Mouse (Mus musculus) limb, embryonic 12.5 days (tissue): ENCODE measurements around the gene Nfkbid. TPM values are rescaled to one million over a fixed set of nuclear protein-coding genes. Genes with fewer than 3 reads are reported as not detected.
A peak's percentile ranks its signal among the peaks of the same experiment; 100 is the strongest.

ENCODE experiments used
- ATAC-seq: fragments of 200-750 bp; cut with Nextera tagmentation; 2 replicates; pipeline ENCODE4 v1.8.0; 2017; ENCODE audit warnings: low read depth, moderate TSS enrichment; ENCODE audit not compliant: insufficient number of reproducible peaks, insufficient read depth, low FRiP score, low TSS enrichment
- H3K27ac ChIP-seq: fragments of 300-500 bp; sonication (generic); 2 replicates; pipeline ENCODE4 v1.5.1; 2016; ENCODE audit warnings: mild to moderate bottlenecking, moderate library complexity
- H3K27me3 ChIP-seq: fragments of 300-500 bp; sonication (generic); 2 replicates; pipeline ENCODE4 v1.6.1; 2016; ENCODE audit warnings: mild to moderate bottlenecking, moderate library complexity
- H3K36me3 ChIP-seq: fragments of 300-500 bp; sonication (generic); 2 replicates; pipeline ENCODE4 v1.6.1; 2016; ENCODE audit warnings: mild to moderate bottlenecking, moderate library complexity
- H3K4me1 ChIP-seq: fragments of 300-500 bp; sonication (generic); replicated peaks from 2 replicates; pipeline ENCODE4 v1.6.1; 2016
- H3K4me2 ChIP-seq: fragments of 300-500 bp; sonication (generic); 2 replicates; pipeline ENCODE4 v1.6.1; 2016; ENCODE audit warnings: mild to moderate bottlenecking, moderate library complexity
- H3K4me3 ChIP-seq: fragments of 300-500 bp; sonication (generic); replicated peaks from 2 replicates; pipeline ENCODE4 v1.5.1; 2016; ENCODE audit warnings: mild to moderate bottlenecking
- H3K9ac ChIP-seq: fragments of 300-500 bp; sonication (generic); replicated peaks from 2 replicates; pipeline ENCODE4 v1.6.1; 2016; ENCODE audit warnings: mild to moderate bottlenecking, moderate library complexity
- H3K9me3 ChIP-seq: fragments of 300-500 bp; sonication (generic); 2 replicates; pipeline ENCODE4 v1.6.1; 2016; ENCODE audit warnings: mild to moderate bottlenecking, moderate library complexity
- WGBS: fragments of 180-500 bp; shearing (Covaris S2); methylation state at CpG from one replicate; pipeline ENCODE4 v1.1.7; 2016; 5-methylcytosine and 5-hydroxymethylcytosine counted together
- polyA plus RNA-seq: library from polyadenylated mRNA; unstranded; fragments of >200 nt; fragmentation: Nextera tagmentation; extraction: Ambion mirVana; gene quantifications from 2 replicates; pipeline ENCODE4 v1.2.1, GENCODE M21; 2016

The Nfkbid gene
- polyA plus RNA-seq, 1 experiment from 2014 or later: 1.3 TPM

- Histone ChIP-seq H3K4me1 (peaks cover 10% of the 10 kb centered on the region), H3K9ac (peak within 1 kb of the TSS; percentile 71), H3K4me2 (peak within 1 kb of the TSS; percentile 80), H3K27me3 (peaks cover 79% of the 10 kb centered on the region), H3K4me3 (peak within 1 kb of the TSS; percentile 73), H3K27ac (0 out of 2 replicates have a peak within 1 kb of the TSS, but pooled peaks have one; percentile 4), H3K36me3 (peaks cover 11% of the 10 kb centered on the region), H3K9me3 (0 out of 2 replicates have a peak, but pooled peaks cover 8% of the 10 kb centered on the region)
- WGBS: under 1% methylated on average over 50 of the region's 72 CpGs
- peak; percentile 76; the same call in 1 of the 2 replicates for ATAC-seq
Observed at GRCm38 (mm10) chr7:30444971-30445751, 23.6 kb downstream of the Nfkbid start, which contains the start of gene Aplp1. Gene Aplp1, minus strand, starts transcription at chr7:30445535.

GRCm38 (mm10) chr7:30450241-30450640 lies 28.7 kb downstream of the Nfkbid start:
- no peak overlapping the region for H3K9ac ChIP-seq
- H3K4me1 ChIP-seq: no peaks in the 10 kb centered on the region
- H3K27ac ChIP-seq: no peak overlapping the region
- no peak overlapping the region for H3K4me3 ChIP-seq
- no peak overlapping the region for H3K4me2 ChIP-seq
- WGBS: 65% methylated on average over 7 of the region's 7 CpGs
- 0 out of 2 replicates have a peak, but pooled peaks cover 8% of the 10 kb centered on the region for H3K9me3 ChIP-seq
- H3K27me3 ChIP-seq: peaks cover 85% of the 10 kb centered on the region
- ATAC-seq: no peak
- H3K36me3 ChIP-seq: no peaks in the 10 kb centered on the region

GRCm38 (mm10) chr7:30453327-30453726 lies 31.8 kb downstream of the Nfkbid start:
- H3K4me2 ChIP-seq: no peak overlapping the region

GRCm38 (mm10) chr7:30453766-30454165 lies 32.2 kb downstream of the Nfkbid start:
- no peak overlapping the region for H3K4me2 ChIP-seq
- no peaks in the 10 kb centered on the region for H3K36me3 ChIP-seq
- no peaks in the 10 kb centered on the region; the same call in 1 of the 2 replicates for H3K9me3 ChIP-seq
- peaks cover 93% of the 10 kb centered on the region for H3K27me3 ChIP-seq
- WGBS: 2% methylated on average over 25 of the region's 25 CpGs
- H3K27ac ChIP-seq: no peak overlapping the region
- H3K9ac ChIP-seq: no peak overlapping the region
- no peak for ATAC-seq
- peaks cover 14% of the 10 kb centered on the region for H3K4me1 ChIP-seq
- no peak overlapping the region for H3K4me3 ChIP-seq

More at GRCm38 (mm10) chr7:30453327-30453726, 31.8 kb downstream of the Nfkbid start:
- no peak for ATAC-seq
- 15% methylated on average over 25 of the region's 25 CpGs for WGBS
- H3K27me3 ChIP-seq: peaks cover 92% of the 10 kb centered on the region
- H3K4me1 ChIP-seq: peaks cover 14% of the 10 kb centered on the region
- no peaks in the 10 kb centered on the region for H3K36me3 ChIP-seq
- H3K9ac ChIP-seq: no peak overlapping the region
- H3K9me3 ChIP-seq: no peaks in the 10 kb centered on the region; the same call in 1 of the 2 replicates
- no peak overlapping the region for H3K4me3 ChIP-seq
- H3K27ac ChIP-seq: no peak overlapping the region

GRCm38 (mm10) chr7:30454259-30454658 lies 32.7 kb downstream of the Nfkbid start:
- no peak for ATAC-seq
- H3K4me3 ChIP-seq: no peak overlapping the region
- H3K27me3 ChIP-seq: peaks cover 94% of the 10 kb centered on the region
- no peak overlapping the region for H3K9ac ChIP-seq
- H3K4me2 ChIP-seq: no peak overlapping the region
- H3K27ac ChIP-seq: no peak overlapping the region
- no peaks in the 10 kb centered on the region for H3K36me3 ChIP-seq
- WGBS: 10% methylated on average over 6 of the region's 6 CpGs
- H3K9me3 ChIP-seq: no peaks in the 10 kb centered on the region; the same call in 1 of the 2 replicates
- H3K4me1 ChIP-seq: peaks cover 14% of the 10 kb centered on the region

GRCm38 (mm10) chr7:30456487-30456886 lies 35.0 kb downstream of the Nfkbid start:
- WGBS: 2% methylated on average over 9 of the region's 9 CpGs
- no peak overlapping the region for H3K9ac ChIP-seq
- peak overlapping the region; percentile 36; the same call in 1 of the 2 replicates for H3K4me2 ChIP-seq

GRCm38 (mm10) chr7:30456911-30457628 lies 35.5 kb downstream of the Nfkbid start:
- Histone ChIP-seq H3K9ac (no peak overlapping the region), H3K27ac (no peak overlapping the region), H3K4me2 (peak overlapping the region; percentile 36), H3K36me3 (no peaks in the 10 kb centered on the region), H3K4me1 (peaks cover 14% of the 10 kb centered on the region), H3K4me3 (peak overlapping the region; percentile 22; the same call in 1 of the 2 replicates), H3K27me3 (peaks cover 97% of the 10 kb centered on the region), H3K9me3 (no peaks in the 10 kb centered on the region; the same call in 1 of the 2 replicates)
- 0 out of 2 replicates have a peak, but pooled peaks have one; percentile 22 for ATAC-seq
- WGBS: under 1% methylated on average over 31 of the region's 31 CpGs

More at GRCm38 (mm10) chr7:30456487-30456886, 35.0 kb downstream of the Nfkbid start:
- Histone ChIP-seq H3K9me3 (no peaks in the 10 kb centered on the region; the same call in 1 of the 2 replicates), H3K4me3 (peak overlapping the region; percentile 22; the same call in 1 of the 2 replicates), H3K27ac (no peak overlapping the region), H3K27me3 (peaks cover 98% of the 10 kb centered on the region), H3K36me3 (no peaks in the 10 kb centered on the region), H3K4me1 (peaks cover 14% of the 10 kb centered on the region)
- ATAC-seq: no peak

- H3K9ac ChIP-seq: no peak within 1 kb of the TSS
- ATAC-seq: peak; percentile 39; the same call in 1 of the 2 replicates
Observed at GRCm38 (mm10) chr7:30457629-30458330, 36.2 kb downstream of the Nfkbid start, which contains the start of the genes Kirrel2 and Nphs1. Gene Kirrel2, minus strand, starts transcription at chr7:30457690. Gene Nphs1, plus strand, starts transcription at chr7:30458315.

GRCm38 (mm10) chr7:30459484-30459883 lies 38.0 kb downstream of the Nfkbid start:
- no peak overlapping the region for H3K9ac ChIP-seq
- ATAC-seq: no peak

More at GRCm38 (mm10) chr7:30457629-30458330, 36.2 kb downstream of the Nfkbid start, which contains the start of the genes Kirrel2 and Nphs1:
- Histone ChIP-seq H3K4me2 (peak within 1 kb of the TSS; percentile 36), H3K27me3 (peaks cover 98% of the 10 kb centered on the region), H3K4me3 (peak within 1 kb of the TSS; percentile 22; the same call in 1 of the 2 replicates), H3K36me3 (no peaks in the 10 kb centered on the region), H3K4me1 (peaks cover 14% of the 10 kb centered on the region), H3K27ac (no peak within 1 kb of the TSS), H3K9me3 (no peaks in the 10 kb centered on the region; the same call in 1 of the 2 replicates)
- 3% methylated on average over 15 of the region's 16 CpGs for WGBS

GRCm38 (mm10) chr7:30463568-30463967 lies 42.0 kb downstream of the Nfkbid start:
- no peaks in the 10 kb centered on the region for H3K9me3 ChIP-seq
- H3K4me2 ChIP-seq: no peak overlapping the region
- no peak overlapping the region for H3K9ac ChIP-seq
- H3K36me3 ChIP-seq: no peaks in the 10 kb centered on the region
- no peak overlapping the region for H3K27ac ChIP-seq
- H3K27me3 ChIP-seq: peaks cover 97% of the 10 kb centered on the region
- ATAC-seq: no peak
- peaks cover 5% of the 10 kb centered on the region for H3K4me1 ChIP-seq
- H3K4me3 ChIP-seq: no peak overlapping the region
- 30% methylated on average over 7 of the region's 7 CpGs for WGBS

More at GRCm38 (mm10) chr7:30459484-30459883, 38.0 kb downstream of the Nfkbid start:
- no peak overlapping the region for H3K27ac ChIP-seq
- no peak overlapping the region for H3K4me3 ChIP-seq
- WGBS: 41% methylated on average over 6 of the region's 6 CpGs
- no peak overlapping the region for H3K4me2 ChIP-seq
- peaks cover 97% of the 10 kb centered on the region for H3K27me3 ChIP-seq
- H3K36me3 ChIP-seq: no peaks in the 10 kb centered on the region
- H3K9me3 ChIP-seq: no peaks in the 10 kb centered on the region; the same call in 1 of the 2 replicates
- peaks cover 14% of the 10 kb centered on the region for H3K4me1 ChIP-seq
